Mouse (Mus musculus) liver, postnatal 0 days (tissue): ENCODE measurements around the gene Trp53tg5. TPM values are rescaled to one million over a fixed set of nuclear protein-coding genes. Genes with fewer than 3 reads are reported as not detected.

Source experiments
- ATAC-seq: fragments of 200-750 bp; cut with Nextera tagmentation; 2 replicates; pipeline ENCODE4 v1.8.0; 2017; ENCODE audit warnings: mild to moderate bottlenecking, moderate library complexity
- DNase-seq: peaks from one replicate; pipeline ENCODE4 v3.0.0-alpha.2; 2016
- H3K27ac ChIP-seq: fragments of 300-500 bp; sonication (generic); 2 replicates; pipeline ENCODE4 v1.5.1; 2014; ENCODE audit warnings: antibody characterized with exemption, moderate library complexity, mild to moderate bottlenecking, low read depth
- H3K27me3 ChIP-seq: fragments of 300-500 bp; sonication (generic); 2 replicates; pipeline ENCODE4 v1.6.1; 2014; ENCODE audit warnings: low read length, control low read depth, mixed read lengths; ENCODE audit not compliant: insufficient read depth
- H3K36me3 ChIP-seq: fragments of 300-500 bp; sonication (generic); replicated peaks from 2 replicates; pipeline ENCODE4 v1.6.1; 2014; ENCODE audit warnings: mild to moderate bottlenecking, control low read depth, low read length, moderate library complexity, mixed read lengths; ENCODE audit not compliant: insufficient read depth
- H3K4me1 ChIP-seq: fragments of 300-500 bp; sonication (generic); 2 replicates; pipeline ENCODE4 v1.6.1; 2014; ENCODE audit warnings: antibody characterized with exemption, mild to moderate bottlenecking, control low read depth; ENCODE audit not compliant: insufficient read depth
- H3K4me2 ChIP-seq: fragments of 300-500 bp; sonication (generic); 2 replicates; pipeline ENCODE4 v1.6.1; 2014; ENCODE audit warnings: low read depth, mild to moderate bottlenecking, low read length, moderate library complexity, mixed read lengths
- H3K4me3 ChIP-seq: fragments of 300-500 bp; sonication (generic); 2 replicates; pipeline ENCODE4 v1.5.1; 2014; ENCODE audit warnings: low read depth, low read length
- H3K9ac ChIP-seq: fragments of 300-500 bp; sonication (generic); replicated peaks from 2 replicates; pipeline ENCODE4 v1.6.1; 2014; ENCODE audit warnings: mild to moderate bottlenecking, moderate library complexity
- H3K9me3 ChIP-seq: fragments of 300-500 bp; sonication (generic); 2 replicates; pipeline ENCODE4 v1.6.1; 2016; ENCODE audit warnings: mild to moderate bottlenecking, control low read depth, low read length, mixed read lengths
- CTCF ChIP-seq: sonication (generic); IDR thresholded peaks from 2 replicates; pipeline ENCODE4 v1.5.1; 2016; ENCODE audit warnings: antibody characterized with exemption, low read depth
- EP300 ChIP-seq: IDR thresholded peaks from 2 replicates; pipeline ENCODE4 v1.6.1; 2016; ENCODE audit warnings: antibody characterized with exemption, low read depth, mild to moderate bottlenecking
- WGBS: fragments of 180-500 bp; shearing (Covaris S2); extraction: QIAGEN DNeasy Blood & Tissue Kit; methylation state at CpG from one replicate; pipeline ENCODE4 v1.1.7; 2014; ENCODE audit not compliant: insufficient replicate concordance; 5-methylcytosine and 5-hydroxymethylcytosine counted together
- polyA plus RNA-seq: library from polyadenylated mRNA; unstranded; fragments of >200 nt; fragmentation: Nextera tagmentation; extraction: Ambion mirVana; gene quantifications from 2 replicates; pipeline ENCODE4 v1.2.1, GENCODE M21; 2015

Gene Trp53tg5
- polyA plus RNA-seq, 1 experiment from 2014 or later = not detected

DNA sequence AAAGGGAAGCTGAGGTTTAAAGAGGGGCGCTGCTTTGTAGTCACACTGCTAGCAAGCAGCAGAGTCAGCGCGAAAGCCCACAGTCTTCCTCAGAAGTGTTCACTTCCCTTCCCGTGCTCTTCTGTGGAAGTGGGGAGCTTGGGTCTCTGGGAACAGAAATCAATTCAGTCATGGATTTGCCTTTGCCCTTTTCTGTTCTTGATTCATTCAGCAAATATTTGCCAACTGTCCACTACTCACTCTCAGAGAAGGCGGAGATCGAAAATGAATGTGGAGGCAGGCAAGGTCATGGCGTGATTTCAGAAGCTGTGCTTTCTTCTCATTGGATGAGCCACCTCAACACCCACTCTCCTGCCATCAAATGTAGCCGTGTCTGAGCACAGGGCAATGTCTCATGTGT, 15.0 kb downstream of the Trp53tg5 start:
- Histone ChIP-seq H3K9me3 (no peaks in the 10 kb centered on the region), H3K9ac (0 out of 2 replicates have a peak overlapping the region, but pooled peaks have one; percentile 2), H3K4me3 (no peak overlapping the region), H3K27ac (peak overlapping the region; percentile 93), H3K4me2 (peak overlapping the region; percentile 52; the same call in 1 of the 2 replicates), H3K36me3 (peaks cover 4% of the 10 kb centered on the region; the same call in 1 of the 2 replicates), H3K27me3 (no peaks in the 10 kb centered on the region), H3K4me1 (peaks cover 25% of the 10 kb centered on the region)
- TF ChIP-seq CTCF (no peak), EP300 (peak; percentile 86)
- ATAC-seq = peak; percentile 57
- peak; percentile 60 for DNase-seq
- 29% methylated on average over 8 of the region's 8 CpGs for WGBS

GRCm38 (mm10) chr2:164457942-164458341, 15.6 kb downstream of the Trp53tg5 start:
- Histone ChIP-seq H3K4me2 (peak overlapping the region; percentile 52; the same call in 1 of the 2 replicates), H3K27me3 (no peaks in the 10 kb centered on the region), H3K4me1 (peaks cover 25% of the 10 kb centered on the region), H3K36me3 (no peaks in the 10 kb centered on the region; the same call in 1 of the 2 replicates), H3K9me3 (no peaks in the 10 kb centered on the region), H3K9ac (0 out of 2 replicates have a peak overlapping the region, but pooled peaks have one; percentile 2), H3K27ac (peak overlapping the region; percentile 93), H3K4me3 (no peak overlapping the region)
- DNase-seq (peak; percentile 29), ATAC-seq (peak; percentile 3)
- TF ChIP-seq CTCF = no peak
- peak; percentile 16; the same call in 1 of the 2 replicates for TF ChIP-seq EP300
- WGBS = 48% methylated on average over 7 of the region's 7 CpGs

GRCm38 (mm10) chr2:164456864-164457300, 16.6 kb downstream of the Trp53tg5 start, which contains the start of gene Sys1:
Gene Sys1, plus strand, starts transcription at chr2:164456964.
- H3K4me3 ChIP-seq = no peak within 1 kb of the TSS

DNA sequence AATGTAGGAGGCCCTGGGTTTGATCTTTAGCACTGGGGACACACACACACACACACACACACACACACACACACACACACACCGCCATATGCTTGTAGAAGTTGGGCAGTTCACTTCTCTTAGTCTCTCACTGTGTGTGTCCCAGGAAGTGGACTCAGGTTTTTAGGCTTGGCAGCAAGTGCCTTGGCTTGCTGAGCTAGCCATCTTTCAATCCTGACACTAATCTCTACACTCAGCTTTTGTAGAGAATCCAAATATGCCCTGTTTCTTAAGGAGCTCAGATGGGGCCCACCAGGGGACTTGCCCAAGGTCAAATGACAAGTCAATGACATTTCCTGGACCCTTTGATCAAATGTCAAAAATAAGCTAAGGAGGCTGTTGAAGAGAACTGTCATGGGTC, 17.1 kb downstream of the Trp53tg5 start:
- TF ChIP-seq CTCF (no peak), EP300 (no peak)
- H3K4me3 ChIP-seq = no peak overlapping the region

More at GRCm38 (mm10) chr2:164456864-164457300, 16.6 kb downstream of the Trp53tg5 start, which contains the start of gene Sys1:
- Histone ChIP-seq H3K9me3 (no peaks in the 10 kb centered on the region), H3K27ac (peak within 1 kb of the TSS; percentile 93), H3K4me2 (peak within 1 kb of the TSS; percentile 52), H3K36me3 (no peaks in the 10 kb centered on the region), H3K27me3 (no peaks in the 10 kb centered on the region), H3K4me1 (peaks cover 19% of the 10 kb centered on the region), H3K9ac (peak within 1 kb of the TSS; percentile 60)
- no peak for TF ChIP-seq CTCF
- no peak for TF ChIP-seq EP300
- DNase-seq = no peak
- 7% methylated on average over 7 of the region's 7 CpGs for WGBS
- no peak for ATAC-seq

GRCm38 (mm10) chr2:164455421-164456190, 17.9 kb downstream of the Trp53tg5 start:
- no peak for TF ChIP-seq CTCF
- peak; percentile 63; the same call in 1 of the 2 replicates for TF ChIP-seq EP300
- Histone ChIP-seq H3K27ac (peak overlapping the region; percentile 93), H3K9me3 (no peaks in the 10 kb centered on the region), H3K4me3 (no peak overlapping the region), H3K4me2 (peak overlapping the region; percentile 2; the same call in 1 of the 2 replicates), H3K4me1 (peaks cover 15% of the 10 kb centered on the region), H3K36me3 (no peaks in the 10 kb centered on the region), H3K9ac (peak overlapping the region; percentile 35), H3K27me3 (no peaks in the 10 kb centered on the region)
- DNase-seq (no peak), ATAC-seq (no peak)
- 59% methylated on average over 6 of the region's 6 CpGs for WGBS

More for the DNA sequence above, 17.1 kb downstream of the Trp53tg5 start:
- Histone ChIP-seq H3K36me3 (no peaks in the 10 kb centered on the region), H3K27ac (peak overlapping the region; percentile 93), H3K4me1 (peaks cover 15% of the 10 kb centered on the region), H3K27me3 (no peaks in the 10 kb centered on the region), H3K9me3 (no peaks in the 10 kb centered on the region), H3K4me2 (peak overlapping the region; percentile 52), H3K9ac (peak overlapping the region; percentile 60)
- 65% methylated on average over 1 of the region's 1 CpGs for WGBS
- ATAC-seq = no peak
- DNase-seq = no peak

DNA sequence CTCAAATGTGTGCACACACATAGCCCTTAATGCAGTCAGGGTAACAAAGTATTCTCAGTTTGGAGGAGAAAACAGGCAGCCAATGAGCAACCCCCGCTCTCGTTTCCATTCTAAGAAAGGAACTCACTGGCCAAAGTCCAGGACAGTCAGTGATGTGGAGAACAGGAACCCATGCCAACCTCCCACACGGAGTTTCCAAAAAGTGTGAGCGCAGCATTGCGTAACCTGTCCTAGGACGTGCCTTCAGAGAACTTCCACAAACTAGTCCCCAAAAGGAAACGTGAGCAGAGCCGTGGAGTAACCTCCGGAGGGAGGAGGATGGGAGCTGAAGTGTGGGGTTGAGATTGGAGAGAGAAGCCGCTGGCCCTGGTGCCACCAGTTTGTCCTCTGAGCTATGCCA, 18.7 kb downstream of the Trp53tg5 start:
- Histone ChIP-seq H3K4me2 (peak overlapping the region; percentile 2; the same call in 1 of the 2 replicates), H3K4me1 (peaks cover 15% of the 10 kb centered on the region), H3K9ac (no peak overlapping the region), H3K27ac (peak overlapping the region; percentile 93), H3K27me3 (no peaks in the 10 kb centered on the region), H3K4me3 (no peak overlapping the region), H3K36me3 (no peaks in the 10 kb centered on the region), H3K9me3 (no peaks in the 10 kb centered on the region)
- peak; percentile 74 for DNase-seq
- TF ChIP-seq EP300 (peak; percentile 87), CTCF (no peak)
- 31% methylated on average over 10 of the region's 10 CpGs for WGBS
- peak; percentile 24 for ATAC-seq
